Mouse (Mus musculus): ENCODE data around the gene Tmem82. TPM values are rescaled to one million over a fixed set of nuclear protein-coding genes. Genes with fewer than 3 reads are reported as not detected.

The Tmem82 gene
- polyA plus RNA-seq, 1 experiment from 2014 or later = 3.6 TPM

- H3K9me3 ChIP-seq (replicated peaks) = no peaks in the 10 kb centered on the region
- H3K4me2 ChIP-seq = no peak overlapping the region
- H3K27ac ChIP-seq = no peak overlapping the region
- peaks cover 12% of the 10 kb centered on the region for H3K27me3 ChIP-seq (replicated peaks)
- no peak overlapping the region for H3K4me3 ChIP-seq
- peaks cover 4% of the 10 kb centered on the region; the same call in 1 of the 2 replicates for H3K36me3 ChIP-seq
- no peak overlapping the region for H3K9ac ChIP-seq
- WGBS (ENCODE audit: insufficient replicate concordance) = 10% methylated on average over 3 of the region's 3 CpGs
- no peaks in the 10 kb centered on the region for H3K4me1 ChIP-seq
- ATAC-seq = no peak
Observed at GRCm38 (mm10) chr4:141591547-141591946, 26.9 kb downstream of the Tmem82 start.

GRCm38 (mm10) chr4:141583919-141584318 lies 34.5 kb downstream of the Tmem82 start:
- WGBS (ENCODE audit: insufficient replicate concordance) = 79% methylated on average over 8 of the region's 8 CpGs
- no peak overlapping the region for H3K9ac ChIP-seq
- peaks cover 9% of the 10 kb centered on the region; the same call in 1 of the 2 replicates for H3K4me1 ChIP-seq
- H3K27ac ChIP-seq = no peak overlapping the region
- no peaks in the 10 kb centered on the region for H3K9me3 ChIP-seq (replicated peaks)
- peaks cover 13% of the 10 kb centered on the region; the same call in 1 of the 2 replicates for H3K27me3 ChIP-seq (replicated peaks)
- H3K36me3 ChIP-seq = no peaks in the 10 kb centered on the region; the same call in 1 of the 2 replicates
- no peak overlapping the region for H3K4me2 ChIP-seq
- H3K4me3 ChIP-seq = no peak overlapping the region
- no peak for ATAC-seq

- Histone ChIP-seq H3K9me3 (replicated peaks) (0 out of 2 replicates have a peak, but pooled peaks cover 3% of the 10 kb centered on the region), H3K27ac (no peak overlapping the region), H3K36me3 (no peaks in the 10 kb centered on the region), H3K27me3 (replicated peaks) (peaks cover 24% of the 10 kb centered on the region), H3K4me1 (peaks cover 17% of the 10 kb centered on the region), H3K4me2 (no peak overlapping the region), H3K9ac (no peak overlapping the region), H3K4me3 (no peak overlapping the region)
- no peak for ATAC-seq
- 84% methylated on average over 13 of the region's 13 CpGs for WGBS (ENCODE audit: insufficient replicate concordance)
Observed at GRCm38 (mm10) chr4:141581051-141581450, 37.4 kb downstream of the Tmem82 start.

GRCm38 (mm10) chr4:141578833-141579232 lies 39.6 kb downstream of the Tmem82 start:
- no peak overlapping the region for H3K4me3 ChIP-seq
- no peak overlapping the region for H3K27ac ChIP-seq
- H3K4me1 ChIP-seq = peaks cover 19% of the 10 kb centered on the region
- 11% methylated on average over 3 of the region's 3 CpGs for WGBS (ENCODE audit: insufficient replicate concordance)
- ATAC-seq = peak; percentile 65
- H3K4me2 ChIP-seq = no peak overlapping the region
- H3K36me3 ChIP-seq = no peaks in the 10 kb centered on the region
- H3K27me3 ChIP-seq (replicated peaks) = peaks cover 25% of the 10 kb centered on the region
- no peak overlapping the region for H3K9ac ChIP-seq
- 0 out of 2 replicates have a peak, but pooled peaks cover 3% of the 10 kb centered on the region for H3K9me3 ChIP-seq (replicated peaks)

- H3K4me2 ChIP-seq = no peak overlapping the region
- H3K36me3 ChIP-seq = no peaks in the 10 kb centered on the region
- ATAC-seq = no peak
- H3K4me1 ChIP-seq = peaks cover 30% of the 10 kb centered on the region
- no peak overlapping the region for H3K9ac ChIP-seq
- H3K9me3 ChIP-seq (replicated peaks) = 0 out of 2 replicates have a peak, but pooled peaks cover 3% of the 10 kb centered on the region
- 72% methylated on average over 7 of the region's 7 CpGs for WGBS (ENCODE audit: insufficient replicate concordance)
- peaks cover 33% of the 10 kb centered on the region for H3K27me3 ChIP-seq (replicated peaks)
- H3K27ac ChIP-seq = no peak overlapping the region
- H3K4me3 ChIP-seq = no peak overlapping the region
Observed at GRCm38 (mm10) chr4:141576877-141577276, 41.6 kb downstream of the Tmem82 start.

- H3K36me3 ChIP-seq = no peaks in the 10 kb centered on the region
- H3K4me3 ChIP-seq = no peak overlapping the region
- 69% methylated on average over 11 of the region's 11 CpGs for WGBS (ENCODE audit: insufficient replicate concordance)
- peaks cover 35% of the 10 kb centered on the region for H3K27me3 ChIP-seq (replicated peaks)
- H3K4me2 ChIP-seq = no peak overlapping the region
- 0 out of 2 replicates have a peak, but pooled peaks cover 3% of the 10 kb centered on the region for H3K9me3 ChIP-seq (replicated peaks)
- H3K9ac ChIP-seq = no peak overlapping the region
- ATAC-seq = no peak
- no peak overlapping the region for H3K27ac ChIP-seq
- H3K4me1 ChIP-seq = peaks cover 31% of the 10 kb centered on the region
Observed at GRCm38 (mm10) chr4:141576404-141576803, 42.0 kb downstream of the Tmem82 start.

- Histone ChIP-seq H3K4me2 (no peak overlapping the region), H3K27ac (no peak overlapping the region), H3K4me3 (no peak overlapping the region), H3K9me3 (replicated peaks) (0 out of 2 replicates have a peak, but pooled peaks cover 3% of the 10 kb centered on the region), H3K9ac (no peak overlapping the region), H3K27me3 (replicated peaks) (peaks cover 48% of the 10 kb centered on the region), H3K36me3 (no peaks in the 10 kb centered on the region), H3K4me1 (peaks cover 38% of the 10 kb centered on the region)
- no peak for ATAC-seq
- 39% methylated on average over 27 of the region's 27 CpGs for WGBS (ENCODE audit: insufficient replicate concordance)
Observed at GRCm38 (mm10) chr4:141574789-141575702, 43.4 kb downstream of the Tmem82 start.

GRCm38 (mm10) chr4:141573359-141573966 lies 45.0 kb downstream of the Tmem82 start:
- Histone ChIP-seq H3K36me3 (no peaks in the 10 kb centered on the region), H3K9me3 (replicated peaks) (0 out of 2 replicates have a peak, but pooled peaks cover 3% of the 10 kb centered on the region), H3K4me3 (no peak overlapping the region), H3K9ac (no peak overlapping the region), H3K4me1 (peaks cover 25% of the 10 kb centered on the region), H3K27ac (no peak overlapping the region), H3K4me2 (no peak overlapping the region), H3K27me3 (replicated peaks) (peaks cover 46% of the 10 kb centered on the region)
- ATAC-seq = no peak
- WGBS (ENCODE audit: insufficient replicate concordance) = 44% methylated on average over 6 of the region's 6 CpGs

- H3K4me1 ChIP-seq = peaks cover 21% of the 10 kb centered on the region; the same call in 1 of the 2 replicates
- no peak for ATAC-seq
- H3K36me3 ChIP-seq = no peaks in the 10 kb centered on the region
- 53% methylated on average over 7 of the region's 7 CpGs for WGBS (ENCODE audit: insufficient replicate concordance)
- H3K27me3 ChIP-seq (replicated peaks) = peaks cover 46% of the 10 kb centered on the region
- H3K27ac ChIP-seq = no peak overlapping the region
- H3K9me3 ChIP-seq (replicated peaks) = 0 out of 2 replicates have a peak, but pooled peaks cover 3% of the 10 kb centered on the region
- H3K9ac ChIP-seq = no peak overlapping the region
- H3K4me2 ChIP-seq = no peak overlapping the region
- H3K4me3 ChIP-seq = no peak overlapping the region
Observed at GRCm38 (mm10) chr4:141572668-141573358, 45.6 kb downstream of the Tmem82 start.

GRCm38 (mm10) chr4:141571934-141572333 lies 46.5 kb downstream of the Tmem82 start:
- no peak overlapping the region for H3K9ac ChIP-seq
- H3K4me1 ChIP-seq = peaks cover 21% of the 10 kb centered on the region; the same call in 1 of the 2 replicates
- peaks cover 41% of the 10 kb centered on the region for H3K27me3 ChIP-seq (replicated peaks)
- no peak for ATAC-seq
- H3K36me3 ChIP-seq = no peaks in the 10 kb centered on the region
- H3K9me3 ChIP-seq (replicated peaks) = 0 out of 2 replicates have a peak, but pooled peaks cover under 1% of the 10 kb centered on the region
- H3K4me2 ChIP-seq = no peak overlapping the region
- no peak overlapping the region for H3K4me3 ChIP-seq
- 58% methylated on average over 10 of the region's 10 CpGs for WGBS (ENCODE audit: insufficient replicate concordance)
- H3K27ac ChIP-seq = no peak overlapping the region

- H3K27ac ChIP-seq = no peak overlapping the region
- ATAC-seq = no peak
- no peak overlapping the region for H3K4me2 ChIP-seq
- 46% methylated on average over 6 of the region's 6 CpGs for WGBS (ENCODE audit: insufficient replicate concordance)
- peaks cover 21% of the 10 kb centered on the region; the same call in 1 of the 2 replicates for H3K4me1 ChIP-seq
- H3K9me3 ChIP-seq (replicated peaks) = no peaks in the 10 kb centered on the region
- no peak overlapping the region for H3K9ac ChIP-seq
- H3K27me3 ChIP-seq (replicated peaks) = peaks cover 38% of the 10 kb centered on the region
- H3K4me3 ChIP-seq = no peak overlapping the region
- H3K36me3 ChIP-seq = no peaks in the 10 kb centered on the region
Observed at GRCm38 (mm10) chr4:141571337-141571739, 47.1 kb downstream of the Tmem82 start.
